Mouse (Mus musculus): ENCODE data around the gene Vkorc1.

- TF ChIP-seq CTCF (IDR thresholded peaks at IDR 0.05; ENCODE audit: low read depth): no peak
- TF ChIP-seq EP300 (optimal IDR thresholded peaks at IDR 0.05): no peak
Observed at GRCm38 (mm10) chr7:127930636-127931035, 35.2 kb upstream of the Vkorc1 start.

All from stomach, postnatal 0 days (tissue).